Mouse (Mus musculus) ES-Bruce4 (cell line): ENCODE data around the gene Vil1. TPM values are rescaled to one million over a fixed set of nuclear protein-coding genes. Genes with fewer than 3 reads are reported as not detected.

Experiments used
- H3K27ac ChIP-seq: 2 replicates; pipeline ENCODE4 v1.5.1; 2012; ENCODE audit warnings: low read length, inconsistent platforms; ENCODE audit not compliant: insufficient read depth
- H3K27me3 ChIP-seq: 2 replicates; pipeline ENCODE4 v1.6.1; 2012; ENCODE audit warnings: mild to moderate bottlenecking, low read length, inconsistent platforms; ENCODE audit not compliant: control insufficient read depth, poor library complexity, insufficient read depth, severe bottlenecking
- H3K36me3 ChIP-seq: 2 replicates; pipeline ENCODE4 v1.6.1; 2012; ENCODE audit warnings: inconsistent platforms, mild to moderate bottlenecking, low read length, moderate library complexity; ENCODE audit not compliant: control insufficient read depth, poor library complexity, insufficient read depth, severe bottlenecking
- H3K4me1 ChIP-seq: one replicate; pipeline ENCODE4 v1.8.1; 2011; ENCODE audit warnings: low read length; ENCODE audit not compliant: control insufficient read depth, insufficient read depth
- H3K4me3 ChIP-seq: 2 replicates; pipeline ENCODE4 v1.5.1; 2011; ENCODE audit warnings: low read depth, mild to moderate bottlenecking, low read length
- H3K9ac ChIP-seq: 2 replicates; pipeline ENCODE4 v1.6.1; 2012; ENCODE audit warnings: low read depth, mild to moderate bottlenecking, inconsistent platforms; ENCODE audit not compliant: poor library complexity, severe bottlenecking
- H3K9me3 ChIP-seq: replicated peaks from 2 replicates; pipeline ENCODE4 v1.6.1; 2012; ENCODE audit warnings: mild to moderate bottlenecking, low read length, inconsistent platforms; ENCODE audit not compliant: control insufficient read depth, poor library complexity, insufficient read depth, severe bottlenecking
- CTCF ChIP-seq: IDR thresholded peaks from one replicate; pipeline ENCODE4 v1.8.1; 2011; ENCODE audit warnings: low read depth, low read length
- polyA plus RNA-seq: library from polyadenylated mRNA; stranded (reverse); fragments of >200 nt; gene quantifications from 2 replicates; pipeline ENCODE4 v1.2.4, GENCODE M21; 2011; ENCODE audit warnings: low read depth; ENCODE audit not compliant: missing spikeins, insufficient read depth, insufficient read length

The Vil1 gene
- polyA plus RNA-seq, 1 experiment, result 0.61 TPM

- peaks cover 35% of the 10 kb centered on the region for H3K36me3 ChIP-seq
- no peaks in the 10 kb centered on the region for H3K9me3 ChIP-seq
- no peak overlapping the region for H3K27ac ChIP-seq
- no peaks in the 10 kb centered on the region for H3K27me3 ChIP-seq
- H3K4me3 ChIP-seq, result no peak overlapping the region
- no peaks in the 10 kb centered on the region for H3K4me1 ChIP-seq
- H3K9ac ChIP-seq, result no peak overlapping the region
- no peak for TF ChIP-seq CTCF
These were observed 51.1 kb downstream of the Vil1 start for GRCm38 (mm10) chr1:74460273-74460672.

Other genes with a start within 250 kb of the Vil1 start
- gene Cxcr1, start 214.7 kb upstream of the Vil1 start, polyA plus RNA-seq, result not detected in 2 replicates
- 282 and 284 TPM in 2 replicates for gene Arpc2, start 173.3 kb upstream of the Vil1 start, polyA plus RNA-seq
- not detected in 2 replicates for gene Gpbar1, start 130.8 kb upstream of the Vil1 start, polyA plus RNA-seq
- 96.3 and 103 TPM in 2 replicates for gene Aamp, start 124.6 kb upstream of the Vil1 start, polyA plus RNA-seq
- 40.9 and 43.6 TPM in 2 replicates for gene Pnkd, start 124.4 kb upstream of the Vil1 start, polyA plus RNA-seq
- gene Tmbim1, start 103.8 kb upstream of the Vil1 start, polyA plus RNA-seq, result 58.8 and 62.2 TPM in 2 replicates
- gene Catip, start 47.3 kb upstream of the Vil1 start, polyA plus RNA-seq, result 0.75 TPM in 1 of 2 replicates, not detected in the other
- gene Slc11a1, start 34.2 kb upstream of the Vil1 start, polyA plus RNA-seq, result 0.94 and 1.5 TPM in 2 replicates
- gene Ctdsp1, start 17.9 kb upstream of the Vil1 start, polyA plus RNA-seq, result 28.6 and 33.6 TPM in 2 replicates
- gene Cnot9, start 96.7 kb downstream of the Vil1 start, polyA plus RNA-seq, result 93.1 and 99.8 TPM in 2 replicates
- gene Plcd4, start 133.5 kb downstream of the Vil1 start, polyA plus RNA-seq, result 1.8 and 2.9 TPM in 2 replicates
- 52.1 and 52.8 TPM in 2 replicates for gene Usp37, start 134.9 kb downstream of the Vil1 start, polyA plus RNA-seq
- gene Zfp142, start 178.9 kb downstream of the Vil1 start, polyA plus RNA-seq, result 15.9 and 20.0 TPM in 2 replicates
- 18.4 and 22.3 TPM in 2 replicates for gene Bcs1l, start 178.9 kb downstream of the Vil1 start, polyA plus RNA-seq
- gene Rnf25, start 192.0 kb downstream of the Vil1 start, polyA plus RNA-seq, result 39.6 and 40.4 TPM in 2 replicates
- 4.8 and 6.2 TPM in 2 replicates for gene Stk36, start 192.1 kb downstream of the Vil1 start, polyA plus RNA-seq